Mouse (Mus musculus) intestine, embryonic 14.5 days (tissue): ENCODE measurements around the gene Usp32. TPM values are rescaled to one million over a fixed set of nuclear protein-coding genes. Genes with fewer than 3 reads are reported as not detected.

Experiments
- ATAC-seq: fragments of 200-750 bp; cut with Nextera tagmentation; replicated peaks from 2 replicates; pipeline ENCODE4 v1.8.0; 2017; ENCODE audit warnings: low read depth, moderate number of reproducible peaks, moderate TSS enrichment, moderate library complexity; ENCODE audit not compliant: low FRiP score, low TSS enrichment
- DNase-seq: peaks from one replicate; pipeline ENCODE4 v3.0.0-alpha.2; 2018; ENCODE audit warnings: low spot score
- H3K27ac ChIP-seq: fragments of 300-500 bp; sonication (generic); 2 replicates; pipeline ENCODE4 v1.5.1; 2014; ENCODE audit warnings: low read depth, mild to moderate bottlenecking, control low read depth
- H3K27me3 ChIP-seq: fragments of 300-500 bp; sonication (generic); replicated peaks from 2 replicates; pipeline ENCODE4 v1.6.1; 2014; ENCODE audit warnings: low read length, control low read depth; ENCODE audit not compliant: control insufficient read depth, insufficient read depth
- H3K36me3 ChIP-seq: fragments of 300-500 bp; sonication (generic); 2 replicates; pipeline ENCODE4 v1.6.1; 2014; ENCODE audit warnings: low read length, control low read depth; ENCODE audit not compliant: control insufficient read depth, insufficient read depth
- H3K4me1 ChIP-seq: fragments of 300-500 bp; sonication (generic); replicated peaks from 2 replicates; pipeline ENCODE4 v1.6.1; 2014; ENCODE audit warnings: low read length, control low read depth, mixed read lengths; ENCODE audit not compliant: control insufficient read depth, insufficient read depth
- H3K4me2 ChIP-seq: fragments of 300-500 bp; sonication (generic); 2 replicates; pipeline ENCODE4 v1.6.1; 2014; ENCODE audit warnings: low read length
- H3K4me3 ChIP-seq: fragments of 300-500 bp; sonication (generic); 2 replicates; pipeline ENCODE4 v1.5.1; 2014; ENCODE audit warnings: low read depth, low read length, control low read depth, mixed read lengths
- H3K9ac ChIP-seq: fragments of 300-500 bp; sonication (generic); 2 replicates; pipeline ENCODE4 v1.6.1; 2014; ENCODE audit warnings: mild to moderate bottlenecking, low read length
- H3K9me3 ChIP-seq: fragments of 300-500 bp; sonication (generic); 2 replicates; pipeline ENCODE4 v1.6.1; 2016; ENCODE audit warnings: low read length, control low read depth; ENCODE audit not compliant: control insufficient read depth
- WGBS: fragments of 180-500 bp; shearing (Covaris S2); extraction: QIAGEN DNeasy Blood & Tissue Kit; methylation state at CpG from one replicate; pipeline ENCODE4 v1.1.7; 2014; 5-methylcytosine and 5-hydroxymethylcytosine counted together
- polyA plus RNA-seq: library from polyadenylated mRNA; unstranded; fragments of >200 nt; fragmentation: Nextera tagmentation; extraction: Ambion mirVana; gene quantifications from 2 replicates; pipeline ENCODE4 v1.2.1, GENCODE M21; 2014

Gene Usp32
- polyA plus RNA-seq, 1 experiment from 2014 or later = 5.5 TPM

DNA sequence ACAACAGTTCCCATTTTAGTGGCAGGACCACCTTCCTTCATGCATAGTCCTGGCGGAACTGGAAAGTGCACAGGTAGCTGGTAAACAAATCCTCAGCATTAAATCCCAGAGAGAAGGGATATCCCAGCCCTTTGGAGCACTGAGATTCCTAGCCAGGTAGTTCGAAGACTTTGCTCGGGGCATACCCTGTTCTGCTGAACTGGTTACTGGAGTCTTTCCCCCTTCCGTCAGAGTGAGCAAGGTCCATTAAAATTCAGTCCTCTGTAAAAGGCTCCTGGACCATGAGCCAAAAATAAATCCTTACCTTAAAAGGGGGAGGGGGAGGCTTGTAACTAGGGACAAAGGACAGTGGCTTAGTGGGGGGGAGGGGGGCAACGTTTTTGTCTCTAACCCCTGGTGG, 180.8 kb downstream of the Usp32 start:
- Histone ChIP-seq H3K36me3 (no peaks in the 10 kb centered on the region), H3K4me2 (no peak overlapping the region), H3K9ac (no peak overlapping the region), H3K9me3 (no peaks in the 10 kb centered on the region), H3K4me1 (peaks cover 11% of the 10 kb centered on the region; the same call in 1 of the 2 replicates), H3K27ac (no peak overlapping the region), H3K27me3 (peaks cover 41% of the 10 kb centered on the region), H3K4me3 (no peak overlapping the region)
- DNase-seq = no peak
- no peak for ATAC-seq
- WGBS = 41% methylated on average over 5 of the region's 5 CpGs

GRCm38 (mm10) chr11:84958271-84958630, 181.7 kb downstream of the Usp32 start:
- Histone ChIP-seq H3K4me3 (peak overlapping the region; percentile 22; the same call in 1 of the 2 replicates), H3K36me3 (no peaks in the 10 kb centered on the region), H3K4me1 (peaks cover 11% of the 10 kb centered on the region; the same call in 1 of the 2 replicates), H3K27ac (no peak overlapping the region), H3K9me3 (no peaks in the 10 kb centered on the region), H3K4me2 (peak overlapping the region; percentile 42), H3K27me3 (peaks cover 41% of the 10 kb centered on the region), H3K9ac (no peak overlapping the region)
- 4% methylated on average over 11 of the region's 11 CpGs for WGBS
- ATAC-seq (no peak), DNase-seq (no peak)

DNA sequence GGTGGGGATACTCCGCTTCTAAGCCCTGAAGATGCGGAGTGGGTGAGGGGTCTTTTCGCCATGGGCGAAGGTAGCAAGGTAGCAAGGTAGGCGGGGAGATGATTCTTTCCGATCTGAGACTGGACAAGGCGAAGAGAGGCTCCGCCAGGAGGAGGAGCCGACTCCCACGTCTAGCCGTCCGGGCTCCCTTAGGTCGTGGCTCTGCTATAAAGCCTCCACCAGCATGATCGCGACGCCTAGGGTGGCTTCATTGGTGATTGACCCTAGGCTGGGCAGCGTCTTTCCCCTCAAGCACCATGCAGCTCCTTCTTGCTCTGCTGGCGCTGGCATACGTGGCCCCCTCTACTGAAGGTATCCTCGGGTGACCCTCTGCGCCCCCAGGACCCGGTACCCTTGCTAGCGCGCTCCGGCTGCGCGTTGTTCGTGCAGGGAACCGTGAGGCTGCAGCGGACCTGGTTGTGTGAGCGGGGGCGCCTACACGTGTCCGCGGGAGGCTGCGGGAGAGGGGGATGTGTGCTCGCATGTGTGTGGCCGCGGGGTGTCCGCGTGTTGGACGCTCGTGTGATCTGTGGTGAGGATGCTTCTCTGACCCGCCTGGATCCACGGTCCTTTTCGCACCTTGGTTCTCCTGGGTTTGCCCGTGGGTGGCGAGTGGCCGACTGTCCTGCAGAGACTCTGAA, 182.2 kb downstream of the Usp32 start, which contains the start of gene Car4:
Gene Car4, plus strand, starts transcription at position 196 of the 680 bp plus-strand sequence.
- ATAC-seq (no peak), DNase-seq (no peak)
- H3K27me3 ChIP-seq = peaks cover 41% of the 10 kb centered on the region
- WGBS = under 1% methylated on average over 49 of the region's 49 CpGs
- H3K9me3 ChIP-seq = no peaks in the 10 kb centered on the region
- peak within 1 kb of the TSS; percentile 42 for H3K4me2 ChIP-seq
- no peak within 1 kb of the TSS for H3K27ac ChIP-seq
- no peak within 1 kb of the TSS for H3K9ac ChIP-seq
- peak within 1 kb of the TSS; percentile 22 for H3K4me3 ChIP-seq
- H3K36me3 ChIP-seq = no peaks in the 10 kb centered on the region
- H3K4me1 ChIP-seq = peaks cover 11% of the 10 kb centered on the region; the same call in 1 of the 2 replicates

GRCm38 (mm10) chr11:84957171-84957570, 182.8 kb downstream of the Usp32 start:
- 8% methylated on average over 15 of the region's 15 CpGs for WGBS
- no peak for ATAC-seq
- H3K27ac ChIP-seq = no peak overlapping the region

DNA sequence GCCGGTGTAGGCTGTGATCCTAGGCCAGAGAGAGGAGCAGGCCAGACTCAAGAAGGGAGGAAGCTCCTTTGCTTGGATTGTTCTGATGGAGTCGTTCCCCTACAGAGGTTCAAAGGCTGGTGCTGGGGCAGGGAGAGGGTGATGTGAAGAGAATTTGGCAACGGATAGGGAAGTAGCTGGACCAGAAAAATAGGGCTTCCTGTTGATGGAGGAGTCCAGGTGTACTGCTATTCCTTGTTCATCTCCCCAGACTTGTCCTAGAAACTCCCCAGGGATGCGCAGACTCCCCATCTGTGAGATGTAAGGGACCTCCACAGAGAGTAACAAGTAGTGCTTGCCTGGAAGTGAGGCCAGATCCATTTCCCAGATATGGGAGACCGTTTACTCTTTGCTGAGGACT, 183.6 kb downstream of the Usp32 start:
- H3K27ac ChIP-seq = no peak overlapping the region
- H3K9me3 ChIP-seq = no peaks in the 10 kb centered on the region
- H3K36me3 ChIP-seq = no peaks in the 10 kb centered on the region
- no peak overlapping the region for H3K4me3 ChIP-seq
- no peak overlapping the region for H3K9ac ChIP-seq
- no peak overlapping the region for H3K4me2 ChIP-seq
- WGBS = 26% methylated on average over 5 of the region's 5 CpGs
- peaks cover 11% of the 10 kb centered on the region; the same call in 1 of the 2 replicates for H3K4me1 ChIP-seq
- ATAC-seq = no peak
- DNase-seq = no peak
- H3K27me3 ChIP-seq = peaks cover 41% of the 10 kb centered on the region

More at GRCm38 (mm10) chr11:84957171-84957570, 182.8 kb downstream of the Usp32 start:
- Histone ChIP-seq H3K9ac (no peak overlapping the region), H3K4me2 (peak overlapping the region; percentile 42; the same call in 1 of the 2 replicates), H3K4me3 (peak overlapping the region; percentile 22; the same call in 1 of the 2 replicates), H3K4me1 (peaks cover 11% of the 10 kb centered on the region; the same call in 1 of the 2 replicates), H3K36me3 (no peaks in the 10 kb centered on the region), H3K9me3 (no peaks in the 10 kb centered on the region), H3K27me3 (peaks cover 41% of the 10 kb centered on the region)
- no peak for DNase-seq

GRCm38 (mm10) chr11:84952611-84953010, 187.3 kb downstream of the Usp32 start:
- H3K27me3 ChIP-seq = peaks cover 20% of the 10 kb centered on the region
- H3K27ac ChIP-seq = no peak overlapping the region
- DNase-seq (no peak), ATAC-seq (no peak)
- no peaks in the 10 kb centered on the region for H3K9me3 ChIP-seq
- no peak overlapping the region for H3K9ac ChIP-seq
- H3K36me3 ChIP-seq = no peaks in the 10 kb centered on the region
- no peak overlapping the region for H3K4me2 ChIP-seq
- 29% methylated on average over 2 of the region's 2 CpGs for WGBS
- no peak overlapping the region for H3K4me3 ChIP-seq
- H3K4me1 ChIP-seq = 0 out of 2 replicates have a peak, but pooled peaks cover 2% of the 10 kb centered on the region

- peaks cover 8% of the 10 kb centered on the region for H3K27me3 ChIP-seq
- no peak overlapping the region for H3K4me3 ChIP-seq
- no peak for DNase-seq
- no peak overlapping the region for H3K27ac ChIP-seq
- no peak for ATAC-seq
- no peak overlapping the region for H3K9ac ChIP-seq
- 50% methylated on average over 3 of the region's 3 CpGs for WGBS
- H3K4me2 ChIP-seq = no peak overlapping the region
- H3K9me3 ChIP-seq = no peaks in the 10 kb centered on the region
- no peaks in the 10 kb centered on the region for H3K36me3 ChIP-seq
- no peaks in the 10 kb centered on the region for H3K4me1 ChIP-seq
Observed at GRCm38 (mm10) chr11:84948526-84948925, 191.4 kb downstream of the Usp32 start.

- H3K9ac ChIP-seq = no peak overlapping the region
- no peaks in the 10 kb centered on the region for H3K4me1 ChIP-seq
- no peak overlapping the region for H3K4me3 ChIP-seq
- peaks cover 8% of the 10 kb centered on the region for H3K27me3 ChIP-seq
- no peak for DNase-seq
- no peak for ATAC-seq
- H3K9me3 ChIP-seq = no peaks in the 10 kb centered on the region
- no peak overlapping the region for H3K27ac ChIP-seq
- WGBS = 52% methylated on average over 3 of the region's 3 CpGs
- H3K4me2 ChIP-seq = no peak overlapping the region
- no peaks in the 10 kb centered on the region for H3K36me3 ChIP-seq
Observed at GRCm38 (mm10) chr11:84948114-84948513, 191.8 kb downstream of the Usp32 start.

GRCm38 (mm10) chr11:84947206-84947605, 192.8 kb downstream of the Usp32 start:
- Histone ChIP-seq H3K4me1 (no peaks in the 10 kb centered on the region), H3K36me3 (no peaks in the 10 kb centered on the region), H3K4me2 (no peak overlapping the region), H3K9me3 (no peaks in the 10 kb centered on the region), H3K9ac (no peak overlapping the region), H3K4me3 (no peak overlapping the region), H3K27ac (no peak overlapping the region), H3K27me3 (peaks cover 8% of the 10 kb centered on the region)
- no peak for DNase-seq
- no peak for ATAC-seq
- 69% methylated on average over 6 of the region's 6 CpGs for WGBS
